Mouse (Mus musculus) embryonic facial prominence, embryonic 10.5 days (tissue): ENCODE results near the gene Cdt1. TPM values are rescaled to one million over a fixed set of nuclear protein-coding genes. Genes with fewer than 3 reads are reported as not detected.

ENCODE experiments used
- DNase-seq: peaks from one replicate; pipeline ENCODE4 v3.0.0-alpha.2; 2017; ENCODE audit warnings: low spot score
- H3K27ac ChIP-seq: fragments of 300-500 bp; sonication (generic); replicated peaks from 2 replicates; pipeline ENCODE4 v1.5.1; 2016; ENCODE audit warnings: mild to moderate bottlenecking
- H3K27me3 ChIP-seq: fragments of 300-500 bp; sonication (generic); replicated peaks from 2 replicates; pipeline ENCODE4 v1.6.1; 2016; ENCODE audit warnings: low read depth, mild to moderate bottlenecking; ENCODE audit not compliant: poor library complexity, severe bottlenecking
- H3K36me3 ChIP-seq: fragments of 300-500 bp; sonication (generic); replicated peaks from 2 replicates; pipeline ENCODE4 v1.6.1; 2016; ENCODE audit warnings: mild to moderate bottlenecking, moderate library complexity
- H3K4me1 ChIP-seq: fragments of 300-500 bp; sonication (generic); 2 replicates; pipeline ENCODE4 v1.6.1; 2016
- H3K4me3 ChIP-seq: fragments of 300-500 bp; sonication (generic); 2 replicates; pipeline ENCODE4 v1.5.1; 2016; ENCODE audit warnings: mild to moderate bottlenecking, moderate library complexity
- H3K9me3 ChIP-seq: fragments of 300-500 bp; sonication (generic); 2 replicates; pipeline ENCODE4 v1.6.1; 2016; ENCODE audit warnings: mild to moderate bottlenecking
- WGBS: fragments of 180-500 bp; shearing (Covaris S2); methylation state at CpG from one replicate; pipeline ENCODE4 v1.1.7; 2016; 5-methylcytosine and 5-hydroxymethylcytosine counted together
- polyA plus RNA-seq: library from polyadenylated mRNA; unstranded; fragments of >200 nt; fragmentation: Nextera tagmentation; extraction: Ambion mirVana; gene quantifications from 2 replicates; pipeline ENCODE4 v1.2.1, GENCODE M21; 2016

Gene Cdt1
- polyA plus RNA-seq, 1 experiment from 2014 or later, result 70.0 TPM

DNA sequence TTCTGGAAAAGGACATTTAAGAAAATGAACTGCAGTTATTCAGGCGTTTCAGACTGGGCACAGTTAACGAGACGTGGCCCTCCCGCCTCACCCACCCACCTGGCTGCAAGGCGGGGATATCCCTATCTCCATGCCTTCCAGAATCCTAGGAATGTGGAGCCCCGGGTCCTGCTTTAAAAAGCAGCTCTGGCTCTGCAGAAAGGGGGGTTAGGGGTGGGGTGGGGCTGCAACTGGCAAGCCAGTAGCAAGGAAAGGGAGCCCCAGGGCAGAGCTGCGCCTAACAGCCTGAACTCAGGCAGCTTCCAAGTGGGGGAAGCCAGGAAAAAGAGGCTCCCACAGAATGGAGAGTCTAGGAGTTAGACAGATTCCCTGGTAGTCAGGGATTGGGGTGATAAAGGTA lies 11.4 kb downstream of the Cdt1 start:
- Histone ChIP-seq H3K27me3 (no peaks in the 10 kb centered on the region), H3K4me1 (peaks cover 67% of the 10 kb centered on the region), H3K9me3 (no peaks in the 10 kb centered on the region), H3K36me3 (peaks cover 12% of the 10 kb centered on the region), H3K4me3 (peak overlapping the region; percentile 11; the same call in 1 of the 2 replicates), H3K27ac (peak overlapping the region; percentile 71)
- DNase-seq, result peak; percentile 59
- WGBS, result 22% methylated on average over 7 of the region's 7 CpGs

DNA sequence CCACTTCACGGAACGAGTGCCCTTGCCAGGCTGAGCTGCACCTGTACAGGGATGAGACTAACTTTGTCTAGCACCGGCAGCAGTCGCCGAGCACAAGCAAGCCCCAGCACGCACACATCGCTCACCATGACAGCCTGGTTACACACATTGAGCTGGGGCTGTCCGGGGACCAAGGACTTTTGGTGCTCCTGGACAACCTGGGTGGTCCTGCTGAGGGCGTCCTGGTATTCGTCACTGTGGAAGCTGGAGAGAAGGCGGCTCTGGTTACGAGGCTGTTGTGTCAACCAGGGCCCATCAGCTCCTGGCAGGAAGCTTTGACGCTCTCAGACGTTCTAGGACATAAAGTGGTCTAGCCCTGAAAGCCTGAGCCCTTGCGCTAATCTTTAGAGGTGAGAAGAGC lies 13.1 kb downstream of the Cdt1 start:
- Histone ChIP-seq H3K27ac (peak overlapping the region; percentile 54), H3K4me1 (peaks cover 58% of the 10 kb centered on the region), H3K9me3 (no peaks in the 10 kb centered on the region), H3K36me3 (no peaks in the 10 kb centered on the region), H3K4me3 (0 out of 2 replicates have a peak overlapping the region, but pooled peaks have one; percentile 4), H3K27me3 (no peaks in the 10 kb centered on the region)
- 72% methylated on average over 15 of the region's 15 CpGs for WGBS
- DNase-seq, result peak; percentile 70

- Histone ChIP-seq H3K9me3 (no peaks in the 10 kb centered on the region), H3K4me3 (no peak overlapping the region), H3K4me1 (peaks cover 33% of the 10 kb centered on the region), H3K36me3 (no peaks in the 10 kb centered on the region), H3K27me3 (no peaks in the 10 kb centered on the region), H3K27ac (no peak overlapping the region)
- no peak for DNase-seq
- 85% methylated on average over 9 of the region's 9 CpGs for WGBS
Observed at GRCm38 (mm10) chr8:122584981-122585380, 17.2 kb downstream of the Cdt1 start.

DNA sequence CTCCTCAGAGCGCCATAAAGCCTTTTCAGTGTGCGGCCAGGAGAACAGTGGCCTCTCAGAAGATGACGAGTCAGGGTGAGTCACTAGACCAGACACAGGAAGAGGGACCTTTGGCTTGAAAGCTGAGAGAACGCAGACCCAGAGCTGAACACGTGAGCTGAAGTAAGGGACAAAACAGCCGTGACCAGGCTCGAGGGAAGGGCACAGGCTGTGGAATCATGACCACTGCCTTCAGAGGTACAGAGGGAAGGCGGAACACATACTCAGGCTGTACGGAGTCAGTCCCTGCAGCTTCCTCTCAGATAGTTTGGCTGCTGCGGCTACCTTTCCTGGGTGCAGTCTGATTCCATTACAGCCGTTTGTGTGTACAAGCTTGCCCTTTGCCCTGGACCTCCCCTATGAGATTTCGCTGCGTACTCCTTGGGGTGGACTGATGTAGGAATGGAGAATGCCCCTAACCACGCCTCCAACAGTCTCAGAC lies 17.6 kb downstream of the Cdt1 start:
- no peaks in the 10 kb centered on the region for H3K36me3 ChIP-seq
- no peaks in the 10 kb centered on the region for H3K27me3 ChIP-seq
- 58% methylated on average over 14 of the region's 14 CpGs for WGBS
- DNase-seq, result no peak
- H3K4me1 ChIP-seq, result peaks cover 28% of the 10 kb centered on the region
- no peaks in the 10 kb centered on the region for H3K9me3 ChIP-seq
- H3K4me3 ChIP-seq, result no peak overlapping the region
- no peak overlapping the region; the same call in 1 of the 2 replicates for H3K27ac ChIP-seq

DNA sequence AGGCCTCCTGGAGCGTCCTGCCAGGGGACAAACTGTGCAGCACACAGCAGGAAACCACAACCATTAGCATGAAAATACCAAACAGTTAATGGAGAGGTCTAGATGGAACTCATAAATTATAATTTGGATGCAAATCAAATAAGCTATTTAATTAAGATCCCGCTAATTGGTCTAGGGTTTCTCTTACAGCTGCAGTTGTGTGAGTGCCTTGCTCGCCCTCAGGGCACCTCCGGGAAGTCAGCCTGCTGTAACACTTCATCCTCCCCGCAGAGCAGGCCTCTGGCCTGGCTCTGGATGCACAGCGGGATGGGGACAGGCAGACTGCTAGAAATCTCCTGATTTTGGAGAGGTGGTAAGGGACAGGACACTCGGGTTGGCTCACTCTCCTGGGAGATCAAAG lies 18.4 kb downstream of the Cdt1 start:
- peaks cover 21% of the 10 kb centered on the region for H3K4me1 ChIP-seq
- no peak for DNase-seq
- no peak overlapping the region for H3K4me3 ChIP-seq
- H3K27ac ChIP-seq, result no peak overlapping the region
- no peaks in the 10 kb centered on the region for H3K27me3 ChIP-seq
- H3K36me3 ChIP-seq, result no peaks in the 10 kb centered on the region
- 56% methylated on average over 7 of the region's 7 CpGs for WGBS
- H3K9me3 ChIP-seq, result no peaks in the 10 kb centered on the region

DNA sequence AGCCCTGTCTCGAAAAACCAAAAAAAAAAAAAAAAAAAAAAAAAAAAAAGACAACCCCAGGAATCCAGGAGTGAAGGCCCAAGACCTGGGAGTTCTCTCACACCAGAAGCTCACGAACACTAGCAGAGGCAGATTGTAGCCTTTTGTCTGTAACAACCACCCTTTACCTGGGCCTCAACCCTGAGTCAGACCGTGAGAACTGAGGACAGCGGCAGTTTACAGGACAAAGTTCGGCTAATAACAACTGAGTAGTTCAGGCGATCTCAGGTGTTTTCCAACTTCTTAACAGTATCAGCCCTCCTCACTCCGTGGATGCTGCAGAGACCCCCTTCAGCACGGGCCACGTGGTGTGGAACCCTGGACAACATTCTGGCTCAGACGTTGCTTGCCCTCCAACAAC lies 18.9 kb downstream of the Cdt1 start:
- Histone ChIP-seq H3K36me3 (no peaks in the 10 kb centered on the region), H3K27me3 (no peaks in the 10 kb centered on the region), H3K4me1 (peaks cover 18% of the 10 kb centered on the region), H3K9me3 (no peaks in the 10 kb centered on the region), H3K4me3 (no peak overlapping the region), H3K27ac (no peak overlapping the region)
- 86% methylated on average over 10 of the region's 10 CpGs for WGBS
- DNase-seq, result no peak

- DNase-seq, result no peak
- Histone ChIP-seq H3K4me3 (no peak overlapping the region), H3K4me1 (peaks cover 43% of the 10 kb centered on the region), H3K27me3 (no peaks in the 10 kb centered on the region), H3K27ac (0 out of 2 replicates have a peak overlapping the region, but pooled peaks have one; percentile 48), H3K9me3 (no peaks in the 10 kb centered on the region), H3K36me3 (no peaks in the 10 kb centered on the region)
- 70% methylated on average over 12 of the region's 12 CpGs for WGBS
Observed at GRCm38 (mm10) chr8:122593240-122593639, 25.4 kb downstream of the Cdt1 start.

GRCm38 (mm10) chr8:122593783-122594507 lies 26.1 kb downstream of the Cdt1 start:
- DNase-seq, result no peak
- H3K4me3 ChIP-seq, result no peak overlapping the region
- no peaks in the 10 kb centered on the region for H3K9me3 ChIP-seq
- no peaks in the 10 kb centered on the region for H3K36me3 ChIP-seq
- H3K4me1 ChIP-seq, result peaks cover 43% of the 10 kb centered on the region
- WGBS, result 79% methylated on average over 19 of the region's 19 CpGs
- H3K27me3 ChIP-seq, result no peaks in the 10 kb centered on the region
- H3K27ac ChIP-seq, result peak overlapping the region; percentile 48; the same call in 1 of the 2 replicates

DNA sequence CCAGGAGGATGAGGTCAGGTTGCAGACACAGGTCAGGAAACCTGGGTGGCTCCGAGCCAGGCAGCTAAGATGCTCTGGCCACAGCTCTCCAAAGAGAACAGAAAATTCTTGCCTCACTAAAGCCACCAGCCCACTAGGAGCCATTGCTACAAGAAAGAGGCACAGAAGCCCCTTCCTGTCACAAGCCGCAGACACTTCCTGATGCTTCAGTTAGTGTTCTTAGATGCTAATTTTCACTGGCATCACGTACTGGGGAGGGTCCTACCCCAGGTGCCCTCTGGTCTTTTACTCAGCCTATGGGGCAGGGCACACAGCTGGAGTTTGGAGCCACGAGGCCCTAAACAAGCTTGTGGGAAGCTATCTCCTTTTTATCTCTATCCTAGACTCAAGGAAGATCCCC lies 28.2 kb downstream of the Cdt1 start:
- Histone ChIP-seq H3K36me3 (no peaks in the 10 kb centered on the region), H3K27me3 (no peaks in the 10 kb centered on the region), H3K4me1 (peaks cover 43% of the 10 kb centered on the region), H3K9me3 (no peaks in the 10 kb centered on the region), H3K27ac (no peak overlapping the region), H3K4me3 (no peak overlapping the region)
- DNase-seq, result no peak
- 53% methylated on average over 4 of the region's 4 CpGs for WGBS

- WGBS, result 92% methylated on average over 9 of the region's 9 CpGs
- Histone ChIP-seq H3K4me3 (no peak overlapping the region), H3K9me3 (no peaks in the 10 kb centered on the region), H3K36me3 (no peaks in the 10 kb centered on the region), H3K27ac (no peak overlapping the region), H3K4me1 (peaks cover 7% of the 10 kb centered on the region; the same call in 1 of the 2 replicates), H3K27me3 (no peaks in the 10 kb centered on the region)
- no peak for DNase-seq
Observed at GRCm38 (mm10) chr8:122600666-122601065, 32.9 kb downstream of the Cdt1 start.

GRCm38 (mm10) chr8:122604640-122605039 lies 36.8 kb downstream of the Cdt1 start:
- whole genome bisulfite sequencing, result 77% methylated on average over 1 of the region's 1 CpGs

GRCm38 (mm10) chr8:122605367-122605766 lies 37.6 kb downstream of the Cdt1 start:
- Histone ChIP-seq H3K9me3 (no peaks in the 10 kb centered on the region), H3K27ac (no peak overlapping the region), H3K4me3 (no peak overlapping the region), H3K36me3 (no peaks in the 10 kb centered on the region), H3K27me3 (no peaks in the 10 kb centered on the region), H3K4me1 (peaks cover 2% of the 10 kb centered on the region)
- DNase-seq, result no peak
- 80% methylated on average over 4 of the region's 4 CpGs for WGBS

More at GRCm38 (mm10) chr8:122604640-122605039, 36.8 kb downstream of the Cdt1 start:
- Histone ChIP-seq H3K4me1 (no peaks in the 10 kb centered on the region), H3K9me3 (no peaks in the 10 kb centered on the region), H3K27ac (no peak overlapping the region), H3K4me3 (no peak overlapping the region), H3K27me3 (no peaks in the 10 kb centered on the region), H3K36me3 (no peaks in the 10 kb centered on the region)
- DNase-seq, result no peak

DNA sequence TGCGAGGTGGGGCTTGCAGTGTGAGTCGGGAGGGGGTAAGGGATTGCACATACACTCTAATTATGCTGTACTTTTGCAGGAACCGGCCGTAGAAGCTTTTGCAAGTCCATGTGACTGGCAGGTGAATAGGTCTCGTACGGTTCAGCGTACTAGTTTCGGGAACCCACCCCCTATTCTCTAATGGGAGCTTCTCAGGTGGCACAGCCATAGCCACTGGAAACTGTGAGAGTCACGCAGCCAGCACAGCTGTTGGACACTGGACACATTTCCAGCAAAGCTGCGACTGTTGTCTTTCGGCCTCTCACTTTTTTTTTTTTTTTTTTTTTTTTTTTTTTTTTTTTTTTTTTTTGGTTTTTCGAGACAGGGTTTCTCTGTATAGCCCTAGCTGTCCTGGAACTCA lies 39.0 kb downstream of the Cdt1 start:
- no peaks in the 10 kb centered on the region for H3K36me3 ChIP-seq
- H3K27ac ChIP-seq, result no peak overlapping the region
- peaks cover 13% of the 10 kb centered on the region for H3K4me1 ChIP-seq
- no peaks in the 10 kb centered on the region for H3K9me3 ChIP-seq
- no peak for DNase-seq
- H3K27me3 ChIP-seq, result no peaks in the 10 kb centered on the region
- no peak overlapping the region for H3K4me3 ChIP-seq
- WGBS, result 87% methylated on average over 11 of the region's 12 CpGs
